Mouse (Mus musculus) ES-E14 (cell line): ENCODE measurements around the gene Rbfox2. TPM values are rescaled to one million over a fixed set of nuclear protein-coding genes. Genes with fewer than 3 reads are reported as not detected.

Source experiments
- DNase-seq: peaks from one replicate; pipeline ENCODE4 v3.0.0-alpha.2; 2013; ENCODE audit warnings: low read depth, low spot score
- H3K27ac ChIP-seq: 2 replicates; pipeline ENCODE4 v1.5.1; 2012; ENCODE audit warnings: low read depth, mild to moderate bottlenecking, low read length, moderate library complexity, mixed read lengths; ENCODE audit not compliant: poor library complexity, insufficient read depth, severe bottlenecking
- H3K36me3 ChIP-seq: 2 replicates; pipeline ENCODE4 v1.6.1; 2012; ENCODE audit warnings: mild to moderate bottlenecking, low read length, moderate library complexity, mixed read lengths; ENCODE audit not compliant: control insufficient read depth, poor library complexity, insufficient read depth, severe bottlenecking
- H3K4me1 ChIP-seq, 2 experiments: fragments of 150-350 bp in 1 of 2; sonication (generic) in 1 of 2; 2 replicates each; pipeline ENCODE4 v1.6.1; 2012; ENCODE audit warnings: low read length in 2 of 2, mild to moderate bottlenecking in 1 of 2, mixed read lengths in 1 of 2; ENCODE audit not compliant: control insufficient read depth in 2 of 2, insufficient read depth in 2 of 2, poor library complexity in 1 of 2
- H3K4me3 ChIP-seq, 2 experiments: fragments of 150-350 bp in 1 of 2; sonication (generic) in 1 of 2; 2 replicates each; pipeline ENCODE4 v1.5.1; 2012; ENCODE audit warnings: low read length in 2 of 2, low read depth in 1 of 2, mild to moderate bottlenecking in 1 of 2, mixed read lengths in 1 of 2; ENCODE audit not compliant: insufficient read depth in 1 of 2, poor library complexity in 1 of 2, severe bottlenecking in 1 of 2
- H3K9ac ChIP-seq: 2 replicates; pipeline ENCODE4 v1.6.1; 2012; ENCODE audit warnings: low read depth, mild to moderate bottlenecking, low read length, mixed read lengths; ENCODE audit not compliant: poor library complexity, insufficient read depth, severe bottlenecking
- H3K9me3 ChIP-seq: fragments of 150-350 bp; sonication (generic); 2 replicates; pipeline ENCODE4 v1.6.1; 2012; ENCODE audit warnings: low read depth, mild to moderate bottlenecking, low read length; ENCODE audit not compliant: control insufficient read depth, insufficient read depth
- CHD2 ChIP-seq: IDR thresholded peaks from 2 replicates; pipeline ENCODE4 v1.6.1; 2014; ENCODE audit warnings: mild to moderate bottlenecking, low read depth, low read length, inconsistent platforms
- HCFC1 ChIP-seq: IDR thresholded peaks from 2 replicates; pipeline ENCODE4 v1.6.1; 2012; ENCODE audit warnings: low read length, inconsistent platforms, borderline replicate concordance; ENCODE audit not compliant: insufficient read depth
- MAFK ChIP-seq: IDR thresholded peaks from 2 replicates; pipeline ENCODE4 v1.6.1; 2014; ENCODE audit warnings: mild to moderate bottlenecking, low read depth, low read length, inconsistent platforms; ENCODE audit not compliant: insufficient read depth
- ZC3H11A ChIP-seq: IDR thresholded peaks from 2 replicates; pipeline ENCODE4 v1.6.1; 2012; ENCODE audit warnings: low read depth, mild to moderate bottlenecking, inconsistent platforms, low read length, borderline replicate concordance
- ZNF384 ChIP-seq: IDR thresholded peaks from 2 replicates; pipeline ENCODE4 v1.6.1; 2012; ENCODE audit warnings: low read depth, low read length, inconsistent platforms
- in situ Hi-C, 2 experiments: fragments of 600-800 bp; cut with MboI; formaldehyde crosslinking; loops; one replicate each; pipeline ENCODE4 v1.15.1; 2025; ENCODE audit warnings: low sequenced_read_pairs in 2 of 2, inconsistent platforms in 1 of 2; ENCODE audit not compliant: unreplicated experiment in 2 of 2
- total RNA-seq: library from RNA; depleted of rRNA; stranded (reverse); fragments of 300-350 nt; gene quantifications from 2 replicates; pipeline ENCODE4 v1.2.3, GENCODE M21; 2012; rRNA removed

Gene Rbfox2
- total RNA-seq, result 55.3 and 56.4 TPM in 2 replicates

DNA sequence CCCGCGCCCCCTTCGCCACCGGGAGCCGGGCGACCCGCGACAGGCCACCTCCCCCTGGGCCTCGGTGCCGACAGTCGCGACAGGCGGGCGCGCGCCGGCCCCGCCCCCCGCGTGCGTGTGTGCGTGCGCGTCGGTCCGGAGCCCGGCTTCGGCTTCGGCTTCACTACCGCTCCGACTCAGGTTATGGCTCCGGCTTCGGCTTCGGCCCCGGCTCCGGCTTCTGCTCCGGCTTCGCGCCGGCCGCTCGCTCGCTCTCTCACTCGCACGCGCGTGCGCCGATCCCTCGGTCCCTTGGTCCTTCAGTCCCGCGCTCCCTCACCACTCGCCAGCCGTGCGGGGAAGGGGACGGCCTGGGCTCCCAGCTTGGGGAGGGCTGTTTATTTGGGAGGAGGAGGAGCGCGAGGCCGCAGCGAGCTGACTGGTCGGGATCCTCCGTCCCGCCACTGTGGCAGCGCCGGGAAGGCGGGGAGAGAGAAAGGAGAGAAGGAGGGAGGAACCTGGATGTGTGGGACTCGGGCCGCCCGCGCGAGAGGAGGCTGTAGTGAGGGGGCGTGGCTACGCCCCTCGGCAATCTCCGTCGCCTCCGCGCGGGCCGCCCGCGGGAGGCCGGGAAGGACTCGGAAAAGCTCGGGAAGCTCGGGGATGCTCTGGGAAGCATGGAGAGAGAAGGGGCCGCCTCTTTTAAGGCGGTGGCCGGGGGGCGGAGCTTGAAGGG is at the start of gene Rbfox2:
Gene Rbfox2, minus strand, starts transcription at position 458 of the 715 bp plus-strand sequence.
- DNase-seq, result peak; percentile 95
- in situ Hi-C loops, result no loop called here

DNA sequence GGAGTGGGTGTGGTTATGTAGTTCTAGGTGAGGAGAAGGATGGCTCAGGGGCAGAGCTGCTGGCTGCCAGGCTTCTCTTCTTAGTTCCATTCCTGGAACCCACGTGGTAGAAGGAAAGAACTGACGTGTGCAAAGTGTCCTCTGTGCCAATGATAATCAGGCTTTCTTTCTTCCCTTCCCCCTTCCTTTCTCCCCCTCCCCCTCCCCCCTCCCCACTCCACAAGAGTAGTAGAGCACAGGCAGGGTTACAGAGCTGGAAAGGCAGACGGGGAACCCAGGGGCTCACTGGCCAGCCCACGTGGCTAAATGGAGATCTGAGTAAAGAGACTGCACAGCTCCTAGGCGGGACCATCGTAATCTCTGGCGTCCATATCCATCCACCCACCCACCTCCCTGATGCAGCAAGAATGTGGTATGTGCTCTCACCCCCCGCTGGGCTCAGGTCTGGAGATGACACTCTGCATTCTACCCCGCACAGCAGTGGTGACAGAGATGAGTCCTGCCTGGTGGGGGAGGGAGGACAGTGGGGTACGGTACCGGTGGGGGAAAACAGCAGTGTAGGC is 49.5 kb upstream of the Rbfox2 start:
- Histone ChIP-seq H3K4me1 (peaks cover 19 to 32% of the 10 kb centered on the region in 2 experiments; a peak in 3 of 4 replicates), H3K4me3 (peak overlapping the region; percentile 69 to 85), H3K27ac (peak overlapping the region; percentile 92), H3K9me3 (no peaks in the 10 kb centered on the region), H3K36me3 (no peaks in the 10 kb centered on the region), H3K9ac (peak overlapping the region; percentile 90)
- no peak for TF ChIP-seq ZNF384
- no peak for TF ChIP-seq ZC3H11A
- no peak for TF ChIP-seq CHD2
- TF ChIP-seq MAFK, result no peak
- TF ChIP-seq HCFC1, result no peak
- DNase-seq, result no peak
- in situ Hi-C loops, result loop anchor here in 1 of 2 experiments (25.0 kb wide), 1 partner anchor 394 kb away; no protein-coding TSS in a partner anchor

More for the DNA sequence above, at the start of gene Rbfox2:
- TF ChIP-seq ZC3H11A (no peak), ZNF384 (no peak), HCFC1 (no peak; the same call in 1 of the 2 replicates), CHD2 (peak; percentile 78; the same call in 1 of the 2 replicates), MAFK (no peak)
- Histone ChIP-seq H3K27ac (peak within 1 kb of the TSS; percentile 95), H3K9ac (peak within 1 kb of the TSS; percentile 97), H3K9me3 (no peaks in the 10 kb centered on the region), H3K4me3 (peak within 1 kb of the TSS; percentile 90 to 99), H3K36me3 (peaks cover 3% of the 10 kb centered on the region; the same call in 1 of the 2 replicates), H3K4me1 (peaks cover 4 to 11% of the 10 kb centered on the region in 2 experiments; a peak in 3 of 4 replicates)

DNA sequence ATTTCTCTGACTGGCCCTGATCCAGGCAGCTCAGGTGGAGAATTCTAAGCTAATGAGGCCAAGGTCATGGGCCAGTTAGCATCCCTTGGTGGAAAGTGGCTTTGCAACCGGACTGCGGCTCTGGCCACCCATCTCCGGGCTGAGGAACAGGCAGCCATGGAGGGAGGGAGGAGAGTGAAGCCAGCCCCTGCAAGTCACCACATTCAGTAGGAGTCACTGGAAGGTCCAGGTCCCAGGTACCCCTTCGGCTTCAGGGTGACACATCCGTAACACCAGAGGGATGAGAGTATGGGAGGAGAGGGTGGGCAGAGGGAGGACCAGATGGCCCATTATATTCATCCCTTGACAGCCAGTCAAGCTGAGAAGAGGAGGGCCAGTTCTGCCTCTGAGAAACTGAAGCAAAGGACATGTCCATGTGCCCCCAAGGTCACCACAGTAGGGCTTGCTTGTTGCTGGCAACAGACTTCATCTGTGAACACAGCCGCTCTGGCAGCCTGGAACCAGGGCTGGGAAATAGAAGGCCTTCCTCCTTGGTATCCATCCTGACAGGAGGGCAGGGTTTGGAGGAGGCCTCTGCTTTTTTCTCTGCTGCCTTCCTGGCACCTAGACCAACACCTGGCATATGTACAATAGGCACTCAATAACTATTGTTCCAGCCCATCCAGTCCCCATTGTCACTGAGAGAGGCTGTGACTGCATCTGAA is 48.2 kb upstream of the Rbfox2 start:
- in situ Hi-C loops, result loop anchor here in 1 of 2 experiments (25.0 kb wide), 1 partner anchor 393 kb away; no protein-coding TSS in a partner anchor
- TF ChIP-seq ZNF384 (peak; percentile 44; the same call in 1 of the 2 replicates), CHD2 (no peak)
- Histone ChIP-seq H3K9me3 (no peaks in the 10 kb centered on the region), H3K9ac (peak overlapping the region; percentile 56), H3K36me3 (no peaks in the 10 kb centered on the region), H3K27ac (peak overlapping the region; percentile 96), H3K4me3 (peak overlapping the region; percentile 4 to 34; a peak in 3 of 4 replicates), H3K4me1 (peaks cover 17 to 34% of the 10 kb centered on the region in 2 experiments; a peak in 3 of 4 replicates)
- no peak for DNase-seq

DNA sequence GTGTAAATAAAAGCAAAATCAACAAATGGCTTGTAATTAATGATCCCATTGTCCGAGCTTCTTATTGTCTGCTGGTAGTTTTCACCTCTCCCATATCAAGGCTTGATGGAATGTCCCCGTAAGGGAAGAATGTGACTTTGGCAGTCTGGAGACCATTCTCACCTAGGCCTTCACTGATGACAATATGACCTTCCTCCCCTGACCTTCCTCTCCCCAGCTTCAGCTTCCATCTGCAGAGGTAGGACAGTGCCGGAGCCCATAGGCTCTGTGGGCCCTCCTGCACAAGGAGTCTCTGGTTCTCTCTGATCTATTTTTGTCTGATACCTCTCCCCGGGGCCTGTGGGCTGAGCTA is 47.7 kb upstream of the Rbfox2 start:
- Histone ChIP-seq H3K4me1 (peaks cover 14 to 31% of the 10 kb centered on the region in 2 experiments; a peak in 3 of 4 replicates), H3K27ac (peak overlapping the region; percentile 96), H3K36me3 (no peaks in the 10 kb centered on the region), H3K4me3 (peak overlapping the region in 1 of 2 experiments; percentile 34; a peak in 3 of 4 replicates), H3K9me3 (no peaks in the 10 kb centered on the region), H3K9ac (peak overlapping the region; percentile 56)
- in situ Hi-C loops, result loop anchor here in 1 of 2 experiments (25.0 kb wide), 1 partner anchor 392 kb away; no protein-coding TSS in a partner anchor
- TF ChIP-seq ZNF384 (no peak), MAFK (no peak), HCFC1 (no peak), ZC3H11A (no peak)
- no peak for DNase-seq
